Mouse (Mus musculus) testis, postnatal 14 days (tissue): ENCODE data around the gene Rsrp1.
A peak's percentile ranks its signal among the peaks of the same experiment; 100 is the strongest.
"Not testable (repeated sequence)": the region's sequence is repeated elsewhere in the genome, so short reads cannot be mapped to it uniquely, and the experiment has no call there.

Experiments used
- DNase-seq: peaks from one replicate; pipeline ENCODE4 v3.0.0; 2021; ENCODE audit warnings: low spot score

Rsrp1 gene

GRCm38 (mm10) chr4:134923258-134924018 lies at the start of gene Rsrp1:
TSS of gene Rsrp1 (plus strand) at chr4:134923592.
- peak; percentile 98 for DNase-seq

DNA sequence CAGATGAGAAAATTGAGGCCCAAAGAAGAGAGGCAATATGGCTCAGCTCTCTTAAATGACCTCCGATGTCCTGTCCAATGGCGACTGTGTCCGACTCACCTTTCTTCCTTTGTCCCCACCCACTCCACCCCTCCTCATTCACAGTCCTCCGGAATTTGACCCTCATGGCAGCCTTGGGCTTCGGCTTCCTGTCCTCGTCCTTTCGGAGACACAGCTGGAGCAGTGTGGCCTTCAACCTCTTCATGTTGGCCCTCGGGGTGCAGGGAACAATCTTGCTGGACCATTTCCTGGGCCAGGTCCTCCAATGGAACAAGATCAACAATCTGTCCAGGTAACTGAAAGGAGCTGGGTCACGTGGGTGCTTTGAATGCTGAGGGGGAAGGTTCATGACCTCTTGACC lies 47.2 kb upstream of the Rsrp1 start:
- no peak for DNase-seq

DNA sequence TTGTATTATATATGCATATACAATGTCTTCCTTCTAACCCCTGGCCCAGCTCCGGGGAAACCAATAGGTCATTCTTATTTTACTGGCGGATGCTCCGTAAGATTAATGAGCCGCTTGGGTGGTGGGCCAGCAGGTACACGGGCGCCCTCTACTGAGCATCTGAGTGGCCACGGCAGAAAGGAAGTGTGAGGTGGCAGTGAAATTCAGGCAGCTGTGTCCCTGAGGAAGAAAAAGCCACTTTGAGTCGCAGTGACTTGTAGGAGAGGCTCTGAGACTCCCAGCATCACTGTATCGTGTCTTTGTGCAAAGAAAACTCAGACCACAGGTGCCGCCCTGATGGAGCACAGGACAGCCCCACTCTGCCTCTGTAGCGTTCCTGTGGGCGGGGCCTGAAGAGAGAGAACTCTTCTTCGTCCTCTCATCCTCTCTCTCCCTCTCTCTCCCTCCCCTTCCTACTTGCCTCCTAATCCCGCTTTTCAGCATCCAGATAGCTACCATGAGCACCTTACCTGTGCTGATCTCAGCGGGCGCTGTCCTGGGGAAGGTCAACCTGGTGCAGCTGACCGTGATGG lies 43.9 kb upstream of the Rsrp1 start:
- peak; percentile 54 for DNase-seq

DNA sequence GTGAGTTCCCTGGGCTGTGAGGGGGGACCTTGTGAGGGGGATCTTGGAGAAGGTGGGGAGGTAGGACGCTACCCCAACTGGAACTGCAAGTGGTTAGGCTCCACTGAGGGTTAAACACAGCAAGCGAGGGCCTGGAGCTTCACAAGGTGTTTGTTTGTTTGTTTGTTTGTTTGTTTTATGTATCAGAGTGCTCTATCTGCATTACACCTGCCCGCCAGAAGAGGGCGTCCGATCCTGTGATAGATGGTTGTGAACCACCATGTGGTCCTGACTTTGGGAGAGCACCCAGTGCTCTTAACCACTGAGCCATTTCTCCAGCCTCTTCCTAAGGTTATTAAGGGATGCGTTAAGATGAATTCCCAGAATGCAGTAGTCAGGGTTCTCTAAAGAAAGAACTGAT lies 43.4 kb upstream of the Rsrp1 start:
- DNase-seq = no peak

GRCm38 (mm10) chr4:134883266-134883665 lies 40.1 kb upstream of the Rsrp1 start:
- peak; percentile 23 for DNase-seq

GRCm38 (mm10) chr4:134883808-134884207 lies 39.6 kb upstream of the Rsrp1 start:
- DNase-seq = no peak

GRCm38 (mm10) chr4:134884364-134884763 lies 39.0 kb upstream of the Rsrp1 start:
- no peak for DNase-seq

GRCm38 (mm10) chr4:134892096-134892495 lies 31.3 kb upstream of the Rsrp1 start:
- no peak for DNase-seq

GRCm38 (mm10) chr4:134897256-134897655 lies 26.1 kb upstream of the Rsrp1 start:
- DNase-seq = no peak

DNA sequence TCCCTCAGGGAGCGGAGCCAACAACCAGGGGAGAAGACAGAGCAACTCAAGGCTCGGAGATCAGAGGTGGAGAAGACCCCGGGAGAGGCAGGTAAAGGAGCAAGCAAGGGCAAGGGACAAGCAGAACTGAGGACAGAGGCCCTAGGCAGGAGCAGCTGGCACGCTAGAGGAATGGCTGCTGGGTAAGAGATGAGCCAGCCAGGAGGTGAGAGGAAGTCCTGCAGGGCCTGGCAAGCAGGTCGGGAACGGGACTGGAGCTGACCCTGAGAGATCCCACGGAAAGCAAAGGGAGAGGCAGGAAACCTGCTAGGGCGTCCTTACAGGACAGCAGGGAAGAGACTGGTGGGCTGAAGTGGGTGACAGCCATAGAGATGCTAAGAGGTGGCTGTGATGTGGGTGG lies 22.3 kb upstream of the Rsrp1 start:
- DNase-seq = no peak

DNA sequence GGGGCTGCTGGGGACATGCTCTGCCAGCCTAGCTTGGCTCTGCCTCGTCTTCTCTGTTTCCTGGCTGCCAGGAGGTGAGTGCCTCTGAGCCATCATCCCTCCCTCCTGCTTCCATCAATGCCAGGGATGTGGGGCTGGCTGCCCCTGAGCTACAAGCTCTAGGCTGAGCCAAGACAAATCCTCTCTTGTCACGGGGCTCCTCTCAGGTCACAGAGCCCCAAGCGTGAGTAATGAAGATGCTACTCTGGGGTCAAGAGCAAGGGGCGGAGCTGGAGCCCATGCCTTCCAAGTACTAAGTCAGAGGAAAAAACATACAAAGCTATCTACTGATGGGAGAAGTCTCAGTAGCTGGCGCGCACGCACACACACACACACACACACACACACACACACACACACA lies 20.3 kb upstream of the Rsrp1 start:
- DNase-seq = no peak

DNA sequence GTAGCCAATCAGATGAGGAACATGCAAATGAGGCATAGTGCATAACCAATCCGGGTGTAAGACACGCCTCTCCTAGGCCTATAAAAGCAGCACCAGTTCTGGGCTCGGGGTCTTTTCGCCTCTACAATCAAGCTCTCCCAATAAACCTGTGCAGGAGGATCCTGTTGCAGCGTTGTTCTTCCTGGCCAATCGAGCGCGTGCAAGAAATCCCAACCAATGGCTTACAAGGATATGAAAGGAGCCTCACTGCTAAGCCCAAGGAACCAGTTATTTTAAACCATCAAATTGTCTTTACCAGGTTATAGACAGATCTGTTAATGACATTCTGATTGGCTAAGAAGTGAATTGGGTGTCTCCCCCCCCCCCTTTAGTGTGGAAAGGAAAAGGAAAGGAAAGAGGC lies 12.0 kb upstream of the Rsrp1 start:
- not testable (repeated sequence) for DNase-seq

- peak; percentile 55 for DNase-seq
Observed at GRCm38 (mm10) chr4:134913413-134913812, 10.0 kb upstream of the Rsrp1 start.

GRCm38 (mm10) chr4:134914122-134914863 lies 9.1 kb upstream of the Rsrp1 start:
- DNase-seq = no peak

DNA sequence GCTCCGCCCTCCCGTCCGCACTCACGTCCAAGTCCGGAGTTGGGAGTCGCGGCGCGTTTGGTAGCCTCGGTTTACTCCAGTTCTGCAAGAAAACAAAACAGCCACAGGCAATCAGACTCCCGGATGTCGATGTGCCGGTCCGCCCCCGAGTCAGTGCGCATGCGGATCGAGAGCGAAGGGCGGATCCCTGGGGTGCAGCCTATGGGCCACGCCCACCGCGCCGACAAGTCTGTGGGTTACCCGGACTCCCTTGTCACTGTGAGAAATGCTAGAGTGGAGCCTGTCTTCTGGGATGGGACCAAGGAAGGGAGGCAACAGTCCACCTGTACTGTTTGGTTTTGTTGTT lies 8.6 kb upstream of the Rsrp1 start, which contains the start of gene Tmem50a:
TSS of gene Tmem50a (minus strand) at position 161 of the 346 bp plus-strand sequence.
- peak; percentile 91 for DNase-seq

- no peak for DNase-seq
Observed at GRCm38 (mm10) chr4:134915223-134916050, 8.0 kb upstream of the Rsrp1 start.

DNA sequence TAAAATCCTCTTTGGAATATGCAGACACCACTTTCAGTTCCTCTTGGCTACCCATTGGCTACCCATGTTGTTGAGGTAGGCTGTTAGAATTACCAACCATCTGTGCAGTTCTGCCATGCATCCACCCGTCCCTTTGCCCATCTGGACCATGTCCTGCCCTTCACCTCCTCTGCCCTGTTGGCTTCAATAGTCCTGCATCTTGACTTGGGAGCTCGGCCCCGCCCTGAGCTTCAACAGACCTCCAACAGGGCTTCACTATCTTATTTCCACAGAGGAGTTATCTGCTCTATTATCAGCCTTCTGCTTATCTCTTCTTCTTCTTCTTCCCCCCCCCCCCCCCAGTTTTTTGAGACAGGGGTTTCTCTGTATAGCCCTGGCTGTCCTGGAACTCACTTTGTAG lies 6.2 kb upstream of the Rsrp1 start:
- no peak for DNase-seq

GRCm38 (mm10) chr4:134918381-134918780 lies 5.0 kb upstream of the Rsrp1 start:
- peak; percentile 47 for DNase-seq

DNA sequence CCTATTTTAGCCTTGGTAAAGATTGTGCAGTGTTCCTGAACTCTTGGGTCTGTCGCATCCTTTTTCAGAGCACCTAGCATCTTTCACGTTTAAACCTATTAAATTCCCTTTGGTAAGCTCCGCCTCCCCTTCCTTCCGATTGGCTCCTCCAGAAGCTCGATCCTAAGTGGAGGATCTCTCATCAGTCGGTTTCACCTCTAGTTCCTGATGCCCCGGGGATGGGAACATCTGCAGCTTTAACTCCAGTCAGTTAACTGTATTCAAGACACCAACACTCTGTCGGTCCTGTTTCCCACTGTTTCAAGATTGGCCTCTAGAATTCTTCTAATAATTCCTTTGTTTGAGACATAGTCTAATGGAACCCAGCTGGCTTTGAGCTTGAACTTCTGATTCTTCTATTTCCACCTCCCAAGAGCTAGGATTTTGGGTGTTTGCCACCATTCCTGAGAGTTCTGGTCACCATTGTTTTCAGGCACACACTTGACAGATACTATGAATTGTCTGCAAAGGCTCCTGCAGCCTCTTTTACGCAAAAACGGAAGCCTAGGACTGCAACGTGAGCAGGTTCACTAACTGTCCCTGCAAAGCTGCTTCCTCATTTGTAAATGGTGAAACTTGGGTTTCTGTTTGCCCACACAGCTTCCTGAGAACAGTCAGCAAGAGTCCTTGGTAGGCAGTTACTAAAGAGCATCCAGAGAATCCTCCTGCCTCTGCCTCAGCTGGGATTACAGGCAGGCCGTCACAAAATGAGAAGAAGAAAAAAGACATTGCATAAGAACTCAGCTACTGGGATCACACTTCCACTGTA lies 3.5 kb upstream of the Rsrp1 start:
- DNase-seq = no peak

DNA sequence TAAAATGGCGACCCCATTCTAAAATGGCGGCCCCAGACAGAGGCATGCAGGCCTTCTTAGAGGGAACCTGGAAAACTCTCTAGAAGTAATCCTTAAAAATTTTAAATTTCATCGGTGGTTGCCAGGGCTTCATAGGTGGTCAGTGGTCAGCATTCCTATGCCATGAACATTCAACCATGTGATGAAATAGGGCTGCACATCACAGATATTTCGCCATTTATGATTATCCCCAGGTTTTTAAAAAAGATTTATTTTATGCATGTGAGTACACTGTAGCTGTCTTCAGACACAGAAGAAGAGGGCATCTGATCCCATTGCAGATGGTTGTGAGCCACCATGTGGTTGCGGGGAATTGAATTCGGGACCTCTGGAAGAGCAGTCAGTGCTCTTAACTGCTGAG lies 2.8 kb upstream of the Rsrp1 start:
- no peak for DNase-seq

DNA sequence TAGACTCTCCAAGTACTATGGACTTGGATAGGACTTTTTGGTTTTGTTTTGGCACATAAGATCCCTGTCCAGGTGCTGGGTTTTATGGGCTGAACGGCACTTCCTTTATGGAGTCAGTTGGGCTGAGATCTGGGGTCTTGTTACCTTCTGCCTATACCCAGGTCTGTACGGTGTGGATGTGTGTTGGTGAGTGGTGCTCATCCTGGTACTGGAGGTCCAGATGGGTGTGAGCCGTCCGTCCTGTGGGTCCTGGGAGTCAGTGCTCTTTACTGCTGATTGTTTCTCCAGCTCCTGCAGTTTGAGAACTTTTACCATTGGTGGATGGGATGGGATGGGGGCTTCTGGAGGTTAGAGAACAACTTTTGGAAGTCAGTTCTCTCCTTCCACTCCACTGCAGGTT lies 1.7 kb upstream of the Rsrp1 start:
- no peak for DNase-seq
